Mouse (Mus musculus): ENCODE measurements around the gene Synpo2.

The Synpo2 gene

DNA sequence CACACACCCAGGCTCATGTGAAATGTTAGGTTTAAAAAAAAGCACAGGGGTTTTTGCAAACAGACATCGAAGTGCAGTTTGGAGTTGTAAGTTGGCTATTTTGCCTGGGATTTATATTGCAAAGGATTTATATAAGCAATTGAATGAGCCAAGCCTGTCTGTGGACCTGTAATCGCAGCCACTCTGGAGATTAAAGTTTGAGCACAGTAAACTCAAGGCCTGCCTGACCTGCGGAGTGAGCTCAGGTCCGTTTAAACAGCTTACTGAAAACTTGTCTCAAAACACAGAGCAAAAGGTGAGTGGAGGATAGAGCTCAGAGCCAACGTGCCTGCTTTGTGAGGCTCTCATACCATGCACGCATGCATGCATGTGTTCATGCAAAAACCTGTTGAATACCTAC is 30.9 kb downstream of the Synpo2 start:
- no peak for DNase-seq (ENCODE audit: low spot score in 2 of 2)

- no peak for DNase-seq (ENCODE audit: low spot score in 2 of 2)
Observed at GRCm38 (mm10) chr3:123204658-123205057, 31.3 kb downstream of the Synpo2 start.

- no peak for DNase-seq (ENCODE audit: low spot score in 2 of 2)
Observed at GRCm38 (mm10) chr3:123201798-123202197, 34.2 kb downstream of the Synpo2 start.

- DNase-seq (ENCODE audit: low spot score in 2 of 2), result no peak
Observed at GRCm38 (mm10) chr3:123193740-123194139, 42.2 kb downstream of the Synpo2 start.

GRCm38 (mm10) chr3:123191602-123192001 is 44.3 kb downstream of the Synpo2 start:
- no peak for DNase-seq (ENCODE audit: low spot score in 2 of 2)

DNA sequence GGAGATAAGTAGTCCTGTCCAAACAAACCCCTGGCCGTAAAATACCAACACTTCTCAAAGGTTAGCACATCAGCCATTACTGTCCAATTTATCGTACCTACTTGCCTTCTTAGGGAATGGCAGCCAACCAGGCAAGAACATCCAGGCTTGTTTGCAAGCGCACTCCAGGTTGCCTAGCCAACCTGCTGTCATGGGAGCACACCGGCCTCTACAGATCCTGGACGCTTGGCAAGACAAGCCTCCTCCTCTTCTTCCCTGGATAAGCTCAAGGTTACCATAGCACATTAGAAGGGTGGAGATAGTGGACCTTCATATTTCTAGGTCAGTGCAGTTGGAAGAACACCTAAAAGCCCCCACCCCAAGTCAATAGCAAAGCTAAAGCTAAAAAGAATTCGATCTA is 45.6 kb downstream of the Synpo2 start:
- no peak for DNase-seq (ENCODE audit: low spot score in 2 of 2)

GRCm38 (mm10) chr3:123189826-123190225 is 46.1 kb downstream of the Synpo2 start:
- no peak for DNase-seq (ENCODE audit: low spot score in 2 of 2)

DNA sequence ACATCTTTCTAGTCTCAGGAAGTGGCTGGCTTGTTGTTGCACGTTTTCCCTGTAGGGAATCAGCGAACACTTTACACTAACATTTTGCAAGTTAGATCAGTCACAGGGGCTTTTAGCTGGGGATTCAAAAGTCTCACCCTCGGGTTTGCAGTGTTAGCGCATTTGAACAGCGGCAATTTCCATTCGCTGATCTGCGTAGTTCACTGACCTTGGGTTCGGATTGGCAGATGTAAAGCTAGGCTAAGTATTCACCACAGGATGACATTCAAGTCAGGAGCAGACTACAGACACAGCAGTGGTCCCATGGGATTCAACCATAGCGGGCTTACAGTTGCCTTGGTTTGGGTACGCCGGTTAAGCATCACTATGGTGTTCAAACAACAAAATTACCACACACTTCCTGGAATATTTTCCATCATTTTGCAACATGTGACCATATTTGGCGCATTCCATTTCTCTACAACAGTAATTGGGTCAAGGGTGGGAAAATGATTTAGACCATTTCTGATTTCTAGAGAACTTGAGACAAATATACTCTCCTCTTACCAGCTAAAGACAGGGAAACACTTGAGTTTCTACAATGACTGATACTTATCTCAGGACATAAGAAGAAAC is 47.2 kb downstream of the Synpo2 start:
- no peak for DNase-seq (ENCODE audit: low spot score in 2 of 2)

DNA sequence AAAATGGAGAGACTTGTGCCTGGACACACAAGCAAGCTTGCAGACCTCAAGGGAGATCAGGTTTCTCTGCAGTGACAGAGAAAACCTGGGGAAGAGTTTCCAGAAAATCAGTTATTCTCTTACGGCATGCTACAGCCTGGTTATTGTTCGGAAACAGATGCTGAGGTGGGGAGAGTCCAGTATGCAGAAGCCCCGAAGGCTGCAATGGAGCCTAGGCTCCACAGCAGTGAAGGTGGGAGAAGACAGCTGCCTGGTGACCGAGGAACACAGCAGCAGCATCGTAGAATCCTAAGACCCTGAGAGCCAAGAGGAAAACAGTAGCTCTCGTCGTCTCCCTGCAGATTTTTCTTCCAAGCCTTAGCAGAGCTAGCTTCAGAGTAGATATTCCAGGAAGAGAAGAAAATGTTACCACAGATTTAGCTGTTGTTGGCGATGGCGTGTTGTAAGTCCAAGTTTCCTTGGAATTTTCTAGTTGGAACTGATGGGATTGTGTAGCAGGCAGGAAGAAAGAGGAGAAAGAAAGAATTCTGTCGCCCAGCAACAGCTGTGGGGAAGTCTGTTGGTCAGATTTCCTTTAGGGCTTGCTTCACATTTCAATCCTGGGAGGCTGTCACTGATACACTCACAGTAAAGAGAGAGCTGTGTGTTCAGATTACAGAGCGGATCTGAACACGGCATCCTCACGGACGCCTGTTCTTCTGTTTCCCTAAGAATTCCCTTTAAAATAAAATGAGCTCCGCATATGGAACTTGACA is 48.4 kb downstream of the Synpo2 start:
- no peak for DNase-seq (ENCODE audit: low spot score in 2 of 2)

- DNase-seq (ENCODE audit: low spot score in 2 of 2), result no peak
Observed at GRCm38 (mm10) chr3:123185238-123185925, 50.6 kb downstream of the Synpo2 start.

- no peak for DNase-seq (ENCODE audit: low spot score in 2 of 2)
Observed at GRCm38 (mm10) chr3:123184281-123184680, 51.7 kb downstream of the Synpo2 start.

DNA sequence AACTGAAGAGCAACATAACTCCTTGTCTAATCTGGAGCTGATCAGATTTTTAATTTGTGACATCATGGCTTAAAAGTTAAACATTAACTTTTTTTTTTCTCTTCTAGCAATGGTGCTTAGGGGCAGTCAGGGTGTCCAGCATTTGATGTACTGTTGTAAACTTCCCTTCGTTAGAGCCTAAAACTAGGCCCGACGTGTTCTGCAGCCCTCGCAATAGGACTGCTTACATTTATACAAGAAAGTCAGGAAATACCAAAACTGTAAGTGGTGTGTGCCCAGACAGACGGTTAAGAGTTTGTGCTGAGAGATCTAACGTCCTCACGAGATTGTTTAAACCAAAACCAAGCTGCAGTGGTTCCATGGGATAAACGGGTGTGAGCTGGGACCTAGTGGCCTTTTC is 56.4 kb downstream of the Synpo2 start:
- DNase-seq (ENCODE audit: low spot score in 2 of 2), result no peak

- DNase-seq (ENCODE audit: low spot score in 2 of 2), result no peak
Observed at GRCm38 (mm10) chr3:123179041-123179440, 56.9 kb downstream of the Synpo2 start.

- no peak for DNase-seq (ENCODE audit: low spot score in 2 of 2)
Observed at GRCm38 (mm10) chr3:123178420-123178819, 57.5 kb downstream of the Synpo2 start.

DNA sequence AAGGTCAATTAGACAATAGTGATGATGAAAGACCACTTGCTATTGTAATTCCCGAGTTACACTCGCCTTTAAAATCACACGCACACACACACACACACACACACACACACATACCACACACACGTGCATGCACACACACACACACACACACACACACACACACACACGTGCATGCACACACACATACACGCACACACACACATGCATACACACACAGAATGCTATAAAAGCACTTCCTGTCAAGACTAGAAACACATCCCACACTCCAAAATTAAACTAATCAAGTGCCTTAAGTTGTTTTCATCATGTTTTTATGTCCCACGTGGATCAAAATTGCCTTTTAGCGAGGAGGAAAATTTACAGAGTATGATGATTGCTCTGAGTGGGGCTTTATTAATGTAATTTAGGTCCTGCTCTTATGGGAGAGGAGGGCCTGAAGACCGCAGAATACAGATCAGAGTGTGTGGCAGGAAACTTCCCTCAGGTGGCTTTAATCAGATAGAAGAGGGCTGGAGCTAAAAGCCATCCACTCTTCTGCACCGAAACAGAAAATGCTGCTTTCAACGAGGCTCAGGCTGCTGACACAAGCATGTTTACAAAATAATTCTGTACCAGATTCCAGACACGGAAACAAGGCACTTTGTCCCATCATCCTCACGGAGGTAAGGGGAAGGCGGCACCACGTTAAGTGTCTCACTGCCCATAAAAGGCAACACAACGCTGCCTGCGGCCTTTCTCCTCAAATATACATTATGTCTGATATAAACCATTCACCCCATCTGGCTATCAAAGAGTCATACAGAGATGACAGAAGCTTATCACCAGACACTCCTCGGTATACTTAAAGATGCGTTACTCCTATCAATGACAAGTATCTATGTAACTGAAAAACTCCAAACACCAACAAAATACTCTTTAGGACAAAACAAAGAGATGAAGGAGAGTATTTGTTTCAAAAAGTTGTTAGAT is 59.3 kb downstream of the Synpo2 start:
- DNase-seq (ENCODE audit: low spot score in 2 of 2), result no peak

DNA sequence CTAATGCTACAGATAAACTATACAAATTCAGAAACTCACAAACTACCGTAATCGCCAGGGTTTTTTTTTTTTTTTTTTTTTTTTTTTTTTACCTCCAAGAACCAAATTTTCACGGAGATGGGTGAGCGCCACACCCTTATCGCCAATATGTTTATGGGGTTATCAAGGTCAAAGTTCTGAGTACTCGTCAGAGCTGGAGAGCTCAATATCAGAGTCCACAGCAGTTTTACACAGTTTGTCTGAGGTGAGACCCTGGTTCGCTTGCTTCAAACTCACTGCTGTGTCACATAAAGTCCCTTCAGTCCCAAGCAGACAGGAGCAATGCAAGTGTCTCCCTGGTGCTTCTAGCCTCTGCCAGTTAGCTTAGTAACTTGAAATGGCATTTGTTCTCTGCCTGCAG is 60.8 kb downstream of the Synpo2 start:
- DNase-seq (ENCODE audit: low spot score in 2 of 2), result no peak

DNA sequence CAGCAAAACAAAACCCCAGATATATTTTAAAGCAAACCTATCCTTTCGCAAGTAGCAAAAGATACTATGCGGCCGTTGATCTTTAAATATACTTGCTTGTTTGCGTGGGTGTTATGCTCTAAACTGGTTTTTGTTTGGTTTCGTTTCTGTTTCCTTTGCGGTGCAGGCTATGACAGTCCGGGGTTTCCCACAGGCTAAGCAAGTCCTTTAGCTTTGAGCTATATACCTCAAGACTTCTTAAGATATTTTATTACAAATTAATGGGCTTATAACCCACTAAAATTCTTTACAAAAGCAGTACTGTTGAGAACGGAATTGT is 61.6 kb downstream of the Synpo2 start:
- DNase-seq (ENCODE audit: low spot score in 2 of 2), result no peak

- no peak for DNase-seq (ENCODE audit: low spot score in 2 of 2)
Observed at GRCm38 (mm10) chr3:123173553-123174378, 62.2 kb downstream of the Synpo2 start.

GRCm38 (mm10) chr3:123172151-123172550 is 63.8 kb downstream of the Synpo2 start:
- no peak for DNase-seq (ENCODE audit: low spot score in 2 of 2)

GRCm38 (mm10) chr3:123169398-123169797 is 66.6 kb downstream of the Synpo2 start:
- DNase-seq (ENCODE audit: low spot score in 2 of 2), result no peak

- DNase-seq (ENCODE audit: low spot score in 2 of 2), result peak in 1 of 2 experiments; percentile 24
Observed at GRCm38 (mm10) chr3:123168815-123169214, 67.1 kb downstream of the Synpo2 start.

Data from frontal cortex, postnatal 10 days (tissue).